Mouse (Mus musculus) limb, embryonic 10.5 days (tissue): ENCODE results near the gene Rundc3a. TPM values are rescaled to one million over a fixed set of nuclear protein-coding genes. Genes with fewer than 3 reads are reported as not detected.

ENCODE experiments used
- DNase-seq: peaks from one replicate; pipeline ENCODE4 v3.0.0-alpha.2; 2017; ENCODE audit warnings: low spot score
- H3K27ac ChIP-seq: fragments of 300-500 bp; sonication (generic); 2 replicates; pipeline ENCODE4 v1.5.1; 2016; ENCODE audit warnings: mild to moderate bottlenecking
- H3K27me3 ChIP-seq: fragments of 300-500 bp; sonication (generic); 2 replicates; pipeline ENCODE4 v1.6.1; 2016; ENCODE audit warnings: low read depth, mild to moderate bottlenecking; ENCODE audit not compliant: poor library complexity, severe bottlenecking
- H3K36me3 ChIP-seq: fragments of 300-500 bp; sonication (generic); 2 replicates; pipeline ENCODE4 v1.6.1; 2016; ENCODE audit warnings: mild to moderate bottlenecking, moderate library complexity
- H3K4me1 ChIP-seq: fragments of 300-500 bp; sonication (generic); 2 replicates; pipeline ENCODE4 v1.6.1; 2016
- H3K4me3 ChIP-seq: fragments of 300-500 bp; sonication (generic); 2 replicates; pipeline ENCODE4 v1.5.1; 2016; ENCODE audit warnings: mild to moderate bottlenecking, moderate library complexity
- H3K9me3 ChIP-seq: fragments of 300-500 bp; sonication (generic); replicated peaks from 2 replicates; pipeline ENCODE4 v1.6.1; 2016; ENCODE audit warnings: mild to moderate bottlenecking
- WGBS: fragments of 180-500 bp; shearing (Covaris S2); methylation state at CpG from one replicate; pipeline ENCODE4 v1.1.7; 2016; 5-methylcytosine and 5-hydroxymethylcytosine counted together
- polyA plus RNA-seq: library from polyadenylated mRNA; unstranded; fragments of >200 nt; fragmentation: Nextera tagmentation; extraction: Ambion mirVana; gene quantifications from 2 replicates; pipeline ENCODE4 v1.2.1, GENCODE M21; 2016

Rundc3a gene
- polyA plus RNA-seq, 1 experiment from 2014 or later, result 1.3 TPM

- Histone ChIP-seq H3K4me3 (peak overlapping the region; percentile 73; the same call in 1 of the 2 replicates), H3K4me1 (peaks cover 37% of the 10 kb centered on the region), H3K27me3 (no peaks in the 10 kb centered on the region), H3K36me3 (peaks cover 12% of the 10 kb centered on the region), H3K9me3 (no peaks in the 10 kb centered on the region), H3K27ac (no peak overlapping the region)
- 72% methylated on average over 8 of the region's 8 CpGs for WGBS
- no peak for DNase-seq
These were observed 35.9 kb downstream of the Rundc3a start for GRCm38 (mm10) chr11:102428981-102429540.

- Histone ChIP-seq H3K36me3 (peaks cover 17% of the 10 kb centered on the region), H3K27me3 (no peaks in the 10 kb centered on the region), H3K27ac (peak overlapping the region; percentile 83), H3K9me3 (no peaks in the 10 kb centered on the region), H3K4me3 (peak overlapping the region; percentile 73), H3K4me1 (peaks cover 37% of the 10 kb centered on the region)
- DNase-seq, result no peak
- WGBS, result 45% methylated on average over 3 of the region's 3 CpGs
These were observed 36.3 kb downstream of the Rundc3a start for GRCm38 (mm10) chr11:102429551-102429950.

GRCm38 (mm10) chr11:102430121-102431017 lies 37.2 kb downstream of the Rundc3a start, which contains the start of gene Grn:
Gene Grn (plus strand): TSS chr11:102430315.
- Histone ChIP-seq H3K4me1 (peaks cover 37% of the 10 kb centered on the region), H3K9me3 (no peaks in the 10 kb centered on the region), H3K4me3 (peak within 1 kb of the TSS; percentile 73), H3K36me3 (peaks cover 25% of the 10 kb centered on the region), H3K27ac (peak within 1 kb of the TSS; percentile 83), H3K27me3 (no peaks in the 10 kb centered on the region)
- peak; percentile 86 for DNase-seq
- under 1% methylated on average over 29 of the region's 29 CpGs for WGBS

DNA sequence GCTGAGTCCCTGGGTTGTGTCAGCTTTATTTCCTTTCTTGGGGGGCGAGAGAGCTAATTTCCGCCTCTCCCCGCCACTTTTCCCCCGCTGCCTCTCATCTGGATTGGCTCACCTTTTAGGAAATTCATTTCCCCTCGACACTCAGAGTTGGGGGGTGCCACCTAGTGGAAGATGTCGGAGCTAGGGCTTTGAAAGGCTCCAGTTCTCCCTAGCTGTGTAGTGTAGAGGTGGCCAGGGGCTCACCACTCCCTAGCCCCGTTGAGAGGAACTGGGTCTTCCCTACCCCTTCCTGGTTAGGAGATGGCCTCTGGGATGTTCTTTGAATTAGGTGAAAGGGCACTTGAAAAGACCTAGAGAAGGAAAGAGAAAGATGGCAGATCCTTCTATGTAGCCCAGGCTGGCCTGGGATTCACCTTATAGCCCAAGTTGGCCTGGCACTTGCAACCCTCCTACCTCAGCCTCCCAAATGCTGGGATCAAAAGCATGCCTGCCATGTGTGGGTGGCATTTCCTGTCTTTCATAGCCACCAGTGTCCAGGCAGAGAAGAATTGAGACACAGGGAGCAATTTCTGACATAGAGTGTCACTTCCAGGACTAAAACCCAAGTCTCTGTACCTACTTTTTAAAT lies 37.9 kb downstream of the Rundc3a start:
- Histone ChIP-seq H3K27ac (peak overlapping the region; percentile 83), H3K4me1 (peaks cover 37% of the 10 kb centered on the region), H3K27me3 (no peaks in the 10 kb centered on the region), H3K9me3 (no peaks in the 10 kb centered on the region), H3K36me3 (peaks cover 33% of the 10 kb centered on the region), H3K4me3 (peak overlapping the region; percentile 73)
- WGBS, result 0% methylated on average over 7 of the region's 7 CpGs
- peak; percentile 77 for DNase-seq

DNA sequence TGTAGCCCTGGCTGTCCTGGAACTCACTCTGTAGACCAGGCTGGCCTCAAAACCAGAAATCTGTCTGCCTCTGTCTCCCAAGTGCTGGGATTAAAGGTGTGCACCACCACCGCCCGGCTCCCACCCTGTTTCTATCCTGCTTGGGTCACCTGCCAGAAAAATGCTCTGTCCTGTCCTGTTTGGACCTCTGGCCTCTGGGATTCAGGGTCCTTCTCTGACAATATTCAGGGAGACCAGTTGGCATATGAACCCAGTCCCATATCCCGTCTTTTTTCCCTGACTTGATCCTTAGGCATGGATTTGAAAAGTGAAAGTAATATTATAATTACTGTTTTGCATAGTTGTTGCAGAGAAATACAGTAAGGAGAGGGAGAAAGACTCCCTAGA lies 38.5 kb downstream of the Rundc3a start:
- H3K4me3 ChIP-seq, result no peak overlapping the region; the same call in 1 of the 2 replicates
- no peak for DNase-seq
- 88% methylated on average over 3 of the region's 3 CpGs for WGBS
- H3K27me3 ChIP-seq, result no peaks in the 10 kb centered on the region
- H3K9me3 ChIP-seq, result no peaks in the 10 kb centered on the region
- no peak overlapping the region for H3K27ac ChIP-seq
- peaks cover 38% of the 10 kb centered on the region for H3K36me3 ChIP-seq
- H3K4me1 ChIP-seq, result peaks cover 37% of the 10 kb centered on the region

GRCm38 (mm10) chr11:102432115-102432843 lies 39.1 kb downstream of the Rundc3a start:
- DNase-seq, result no peak
- Histone ChIP-seq H3K27ac (no peak overlapping the region), H3K4me3 (peak overlapping the region; percentile 2; the same call in 1 of the 2 replicates), H3K9me3 (no peaks in the 10 kb centered on the region), H3K4me1 (peaks cover 43% of the 10 kb centered on the region), H3K27me3 (no peaks in the 10 kb centered on the region), H3K36me3 (peaks cover 44% of the 10 kb centered on the region)
- WGBS, result 70% methylated on average over 16 of the region's 16 CpGs

DNA sequence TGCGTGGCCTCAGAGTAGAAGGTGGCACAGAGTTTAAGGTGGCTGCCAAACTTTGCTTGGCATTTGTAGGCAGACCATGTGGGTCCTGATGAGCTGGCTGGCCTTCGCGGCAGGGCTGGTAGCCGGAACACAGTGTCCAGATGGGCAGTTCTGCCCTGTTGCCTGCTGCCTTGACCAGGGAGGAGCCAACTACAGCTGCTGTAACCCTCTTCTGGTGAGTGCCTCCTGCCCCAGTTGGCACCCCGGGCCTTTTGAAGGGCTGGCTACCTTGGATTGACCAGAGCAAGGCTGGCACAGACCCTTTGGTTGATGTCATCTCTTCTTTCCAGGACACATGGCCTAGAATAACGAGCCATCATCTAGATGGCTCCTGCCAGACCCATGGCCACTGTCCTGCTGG lies 39.7 kb downstream of the Rundc3a start:
- DNase-seq, result no peak
- H3K4me1 ChIP-seq, result peaks cover 49% of the 10 kb centered on the region
- no peak overlapping the region for H3K27ac ChIP-seq
- 88% methylated on average over 6 of the region's 6 CpGs for WGBS
- H3K9me3 ChIP-seq, result no peaks in the 10 kb centered on the region
- H3K36me3 ChIP-seq, result peaks cover 50% of the 10 kb centered on the region
- peaks cover 2% of the 10 kb centered on the region; the same call in 1 of the 2 replicates for H3K27me3 ChIP-seq
- no peak overlapping the region for H3K4me3 ChIP-seq

DNA sequence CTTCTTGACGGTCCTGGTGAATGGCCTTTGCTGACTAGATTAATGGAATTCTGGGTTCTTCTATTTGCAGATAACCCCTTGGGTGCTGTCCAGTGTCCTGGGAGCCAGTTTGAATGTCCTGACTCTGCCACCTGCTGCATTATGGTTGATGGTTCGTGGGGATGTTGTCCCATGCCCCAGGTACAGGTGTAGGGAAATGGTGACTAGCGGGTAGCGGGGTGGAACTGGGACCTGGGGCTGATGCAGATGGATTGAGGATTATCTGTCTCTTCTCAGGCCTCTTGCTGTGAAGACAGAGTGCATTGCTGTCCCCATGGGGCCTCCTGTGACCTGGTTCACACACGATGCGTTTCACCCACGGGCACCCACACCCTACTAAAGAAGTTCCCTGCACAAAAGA lies 40.7 kb downstream of the Rundc3a start:
- 94% methylated on average over 7 of the region's 7 CpGs for WGBS
- Histone ChIP-seq H3K27me3 (peaks cover 12% of the 10 kb centered on the region), H3K4me1 (peaks cover 56% of the 10 kb centered on the region), H3K27ac (no peak overlapping the region), H3K36me3 (peaks cover 59% of the 10 kb centered on the region), H3K9me3 (no peaks in the 10 kb centered on the region), H3K4me3 (no peak overlapping the region)
- DNase-seq, result no peak

GRCm38 (mm10) chr11:102434406-102434805 lies 41.2 kb downstream of the Rundc3a start:
- Histone ChIP-seq H3K4me3 (no peak overlapping the region), H3K27me3 (peaks cover 17% of the 10 kb centered on the region), H3K27ac (no peak overlapping the region), H3K36me3 (peaks cover 65% of the 10 kb centered on the region), H3K9me3 (no peaks in the 10 kb centered on the region), H3K4me1 (peaks cover 56% of the 10 kb centered on the region)
- 14% methylated on average over 7 of the region's 7 CpGs for WGBS
- DNase-seq, result peak; percentile 91

- H3K4me1 ChIP-seq, result peaks cover 53% of the 10 kb centered on the region
These were observed 41.9 kb downstream of the Rundc3a start for GRCm38 (mm10) chr11:102434816-102435705.

GRCm38 (mm10) chr11:102435754-102436470 lies 42.7 kb downstream of the Rundc3a start:
- Histone ChIP-seq H3K27ac (no peak overlapping the region), H3K36me3 (peaks cover 80% of the 10 kb centered on the region), H3K4me3 (0 out of 2 replicates have a peak overlapping the region, but pooled peaks have one; percentile 12), H3K9me3 (no peaks in the 10 kb centered on the region), H3K4me1 (peaks cover 47% of the 10 kb centered on the region), H3K27me3 (peaks cover 26% of the 10 kb centered on the region)
- no peak for DNase-seq
- WGBS, result 92% methylated on average over 18 of the region's 18 CpGs

More at GRCm38 (mm10) chr11:102434816-102435705, 41.9 kb downstream of the Rundc3a start:
- Histone ChIP-seq H3K36me3 (peaks cover 71% of the 10 kb centered on the region), H3K27me3 (peaks cover 24% of the 10 kb centered on the region), H3K9me3 (no peaks in the 10 kb centered on the region), H3K27ac (no peak overlapping the region), H3K4me3 (no peak overlapping the region)
- 93% methylated on average over 11 of the region's 11 CpGs for WGBS
- DNase-seq, result no peak
